ENCODE assay signal across 8 mouse cellular contexts in the genomic region with DNA sequence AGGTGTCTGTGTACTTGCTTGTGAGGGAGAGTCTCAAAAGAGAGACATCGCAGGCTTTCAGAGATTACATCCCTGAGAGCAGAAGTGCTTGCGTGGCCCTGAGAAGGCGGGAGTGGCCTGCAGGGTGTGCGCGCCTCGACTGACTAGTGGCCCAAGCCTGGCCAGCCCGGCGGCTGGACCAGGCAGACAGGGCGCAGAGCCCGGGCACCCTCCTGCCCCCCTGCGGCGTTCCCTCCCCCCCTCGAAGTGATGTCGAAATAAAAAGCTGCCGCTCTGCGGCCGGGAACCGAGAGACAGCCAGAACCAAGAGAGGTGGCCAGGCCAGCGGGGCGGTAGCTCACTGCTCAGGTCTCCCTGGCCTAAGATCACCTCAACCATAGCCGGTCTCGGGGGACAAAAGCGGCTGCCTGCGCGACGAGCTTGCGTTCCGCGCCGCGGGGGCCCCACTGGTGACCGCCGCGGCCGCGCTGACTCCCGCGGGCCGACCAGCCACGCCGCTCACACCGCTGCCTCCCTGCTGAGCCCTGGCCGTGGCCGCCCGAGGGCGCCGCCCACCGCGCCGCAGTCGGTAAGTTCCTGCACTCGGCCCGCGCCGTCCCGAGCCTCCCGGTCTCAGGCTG. TPM values are rescaled to one million over a fixed set of nuclear protein-coding genes. Genes with fewer than 3 reads are reported as not detected.
DNase-seq lines count a peak whose midpoint lies in the region; ATAC-seq and TF ChIP-seq lines count a peak whose summit lies in the region.

Gene Gata2 (plus strand): TSS at position 459 of the 620 bp plus-strand sequence.

- TF ChIP-seq POLR2A in MEL (IDR thresholded peaks at IDR 0.05; ENCODE audit: control insufficient read depth in 1 of 2, insufficient read depth in 1 of 2, low read depth in 1 of 2, low read length in 2 of 2, poor library complexity in 1 of 2) = 0 out of 4 replicates have a peak, but pooled peaks have one; percentile 16 to 36
- no peak for TF ChIP-seq POLR2A in bone marrow, adult 2 months (IDR thresholded peaks at IDR 0.05; ENCODE audit: borderline replicate concordance, control insufficient read depth, low read depth, low read length)

- DNase-seq in MEL (ENCODE audit: low read depth, low spot score) = peak; percentile 73
- DNase-seq in heart, adult 8-10 months (ENCODE audit: low spot score) = no peak
- no peak for DNase-seq in cerebellum, adult 18-20 months
- DNase-seq in left cerebral cortex, postnatal 4 days = no peak
- DNase-seq in right cerebral cortex, postnatal 14 days = no peak

- no peaks in the 10 kb centered on the region for H3K9me3 ChIP-seq in MEL (replicated peaks; ENCODE audit: insufficient read depth, low read length)
- H3K9me3 ChIP-seq in kidney, embryonic 16.5 days (ENCODE audit: low read length) = no peaks in the 10 kb centered on the region
- H3K9me3 ChIP-seq in megakaryocyte, embryonic 14.5 days = no peaks in the 10 kb centered on the region

- peak; percentile 20 for TF ChIP-seq RAD21 in MEL (IDR thresholded peaks at IDR 0.05; ENCODE audit: low read depth, low read length)

- TF ChIP-seq EP300 in MEL (IDR thresholded peaks at IDR 0.05; ENCODE audit: low read depth in 1 of 2, low read length in 2 of 2) = no peak

- no peaks in the 10 kb centered on the region for H3K27me3 ChIP-seq in MEL (ENCODE audit: control insufficient read depth in 1 of 2, insufficient read depth in 2 of 2, low read length in 2 of 2)
- H3K27me3 ChIP-seq in kidney, embryonic 16.5 days (ENCODE audit: insufficient read depth, low read length) = peaks cover 100% of the 10 kb centered on the region
- peaks cover 89% of the 10 kb centered on the region for H3K27me3 ChIP-seq in megakaryocyte, embryonic 14.5 days (replicated peaks)

- H3K27ac ChIP-seq in MEL (ENCODE audit: control insufficient read depth, low read depth, low read length) = peak within 1 kb of the TSS; percentile 70
- peak within 1 kb of the TSS; percentile 5; the same call in 1 of the 2 replicates for H3K27ac ChIP-seq in bone marrow, adult 2 months (ENCODE audit: control insufficient read depth, insufficient read depth, low read depth, low read length, poor library complexity)
- H3K27ac ChIP-seq in kidney, embryonic 16.5 days (ENCODE audit: low read length) = no peak within 1 kb of the TSS

- H3K4me2 ChIP-seq in kidney, embryonic 16.5 days (replicated peaks; ENCODE audit: low read depth, low read length) = peak within 1 kb of the TSS; percentile 79

- 2% methylated on average over 57 of the region's 57 CpGs for WGBS in bone marrow, adult 2 months
- 2% methylated on average over 55 of the region's 57 CpGs for WGBS in kidney, embryonic 16.5 days

- peak within 1 kb of the TSS; percentile 79 to 94 for H3K4me3 ChIP-seq in MEL (ENCODE audit: control insufficient read depth in 1 of 2, insufficient read depth in 1 of 2, low read depth in 2 of 2, low read length in 2 of 2)
- H3K4me3 ChIP-seq in bone marrow, adult 2 months (replicated peaks; ENCODE audit: control insufficient read depth, low read depth, low read length) = no peak within 1 kb of the TSS
- H3K4me3 ChIP-seq in kidney, embryonic 16.5 days (ENCODE audit: low read length) = peak within 1 kb of the TSS; percentile 44
- peak within 1 kb of the TSS; percentile 97 for H3K4me3 ChIP-seq in megakaryocyte, embryonic 14.5 days (replicated peaks)

- H3K4me1 ChIP-seq in MEL (ENCODE audit: control insufficient read depth in 1 of 2, insufficient read depth in 2 of 2, low read length in 2 of 2) = peaks cover 8 to 43% of the 10 kb centered on the region in 2 experiments
- no peaks in the 10 kb centered on the region for H3K4me1 ChIP-seq in bone marrow, adult 2 months (ENCODE audit: control insufficient read depth, insufficient read depth, low read length)
- peaks cover 39% of the 10 kb centered on the region for H3K4me1 ChIP-seq in kidney, embryonic 16.5 days (ENCODE audit: insufficient read depth, low read length)
- peaks cover 78% of the 10 kb centered on the region for H3K4me1 ChIP-seq in megakaryocyte, embryonic 14.5 days

- H3K79me2 ChIP-seq in MEL (ENCODE audit: control insufficient read depth, insufficient read depth, low read length, poor library complexity) = peaks cover 25% of the 10 kb centered on the region

- no peak for ATAC-seq in kidney, embryonic 16.5 days (ENCODE audit: low FRiP score, low TSS enrichment)

- peak within 1 kb of the TSS; percentile 92 for H3K9ac ChIP-seq in MEL (ENCODE audit: control insufficient read depth, low read depth, low read length, poor library complexity, severe bottlenecking)
- peak within 1 kb of the TSS; percentile 53 for H3K9ac ChIP-seq in kidney, embryonic 16.5 days (replicated peaks; ENCODE audit: low read length)

- H3K36me3 ChIP-seq in MEL (ENCODE audit: control insufficient read depth in 1 of 2, insufficient read depth in 2 of 2, low read length in 2 of 2) = peaks cover 0 to 21% of the 10 kb centered on the region in 2 experiments; a peak in 2 of 4 replicates
- no peaks in the 10 kb centered on the region for H3K36me3 ChIP-seq in kidney, embryonic 16.5 days (ENCODE audit: insufficient read depth, low read length)
- H3K36me3 ChIP-seq in megakaryocyte, embryonic 14.5 days (replicated peaks; ENCODE audit: low read length) = peaks cover 19% of the 10 kb centered on the region

- intact Hi-C loops in left cerebral cortex, postnatal 4 days (cut with DNase I) = loop anchor here (10.0 kb wide), 1 partner anchor 301 kb away; no protein-coding TSS in a partner anchor

- peak in 1 of 3 experiments; percentile 47; a peak in 3 of 6 replicates for TF ChIP-seq CTCF in MEL (IDR thresholded peaks at IDR 0.05 in 2 of 3, conservative IDR thresholded peaks at IDR 0.05 in 1 of 3; ENCODE audit: control insufficient read depth in 1 of 3, insufficient read depth in 1 of 3, low read depth in 2 of 3, low read length in 3 of 3, poor library complexity in 1 of 3, severe bottlenecking in 1 of 3)
- TF ChIP-seq CTCF in bone marrow, adult 2 months (IDR thresholded peaks at IDR 0.05; ENCODE audit: control insufficient read depth, insufficient read depth, low read length) = no peak

TF ChIP-seq in MEL, 35 proteins besides CTCF, POLR2A, EP300 and RAD21:
- TF ChIP-seq SMC3 (IDR thresholded peaks at IDR 0.05; ENCODE audit: low read depth, low read length) (0 out of 2 replicates have a peak, but pooled peaks have one; percentile 27), USF2 (IDR thresholded peaks at IDR 0.05; ENCODE audit: borderline replicate concordance in 1 of 2, insufficient read depth in 1 of 2, low read depth in 1 of 2, low read length in 2 of 2) (no peak), ZNF384 (IDR thresholded peaks at IDR 0.05; ENCODE audit: low read depth, low read length) (no peak), MXI1 (IDR thresholded peaks at IDR 0.05; ENCODE audit: low read depth, low read length) (peak; percentile 57; the same call in 1 of the 2 replicates), NRF1 (IDR thresholded peaks at IDR 0.05; ENCODE audit: insufficient read depth, low read depth, low read length, poor library complexity, severe bottlenecking) (no peak), MYC (IDR thresholded peaks at IDR 0.05; ENCODE audit: low read depth, low read length) (no peak), GATA1 (IDR thresholded peaks at IDR 0.05; ENCODE audit: low read depth, low read length) (no peak), MAZ (IDR thresholded peaks at IDR 0.05; ENCODE audit: low read depth, low read length) (no peak), ZKSCAN1 (IDR thresholded peaks at IDR 0.05; ENCODE audit: low read depth, low read length) (no peak), RCOR1 (IDR thresholded peaks at IDR 0.05; ENCODE audit: low read depth, low read length) (peak; percentile 11; the same call in 1 of the 2 replicates), ZC3H11A (IDR thresholded peaks at IDR 0.05; ENCODE audit: low read depth, low read length) (no peak; the same call in 1 of the 2 replicates), KAT2A (conservative IDR thresholded peaks at IDR 0.05; ENCODE audit: low read depth, low read length) (no peak), JUND (IDR thresholded peaks at IDR 0.05; ENCODE audit: low read depth, low read length) (no peak), CHD1 (IDR thresholded peaks at IDR 0.05; ENCODE audit: low read depth, low read length) (no peak), ZMIZ1 (IDR thresholded peaks at IDR 0.05; ENCODE audit: low read depth, low read length) (no peak), BHLHE40 (IDR thresholded peaks at IDR 0.05; ENCODE audit: borderline replicate concordance, low read depth, low read length) (no peak), NELFE (IDR thresholded peaks at IDR 0.05; ENCODE audit: low read depth, low read length) (peak; percentile 49), MYB (IDR thresholded peaks at IDR 0.05; ENCODE audit: low read depth, low read length) (no peak), CHD2 (IDR thresholded peaks at IDR 0.05; ENCODE audit: low read length) (no peak), MEF2A (IDR thresholded peaks at IDR 0.05; ENCODE audit: extremely low read depth, insufficient replicate concordance, low read depth, low read length, poor library complexity, severe bottlenecking) (no peak), HCFC1 (IDR thresholded peaks at IDR 0.05; ENCODE audit: low read depth, low read length) (no peak), GABPA (IDR thresholded peaks at IDR 0.05; ENCODE audit: low read depth, low read length) (no peak), MAX (IDR thresholded peaks at IDR 0.05; ENCODE audit: low read length) (no peak)
TF ChIP-seq in MEL: peak in this region for 4.

RNA-seq across cellular contexts. Expression of gene Gata2, which starts in this region (rescaled TPM):
- total RNA-seq in MEL (2012; rRNA removed) = 3.7 and 7.7 TPM in 2 replicates
- polyA plus RNA-seq in MEL (2012; ENCODE audit: insufficient read depth in 1 of 2, insufficient read length in 2 of 2, low read depth in 1 of 2, low replicate concordance in 2 of 2, missing spikeins in 1 of 2) = 10 to 100 TPM in 1 of 2 experiments, not detected in 1; 12.4 TPM
- polyA plus RNA-seq in bone marrow, adult 2 months (2011; ENCODE audit: insufficient read depth, insufficient read length, low replicate concordance, missing spikeins) = 8.3 and 10.4 TPM in 2 replicates
- total RNA-seq in heart, adult 8-10 months (2022) = 10 to 100 TPM; 13.5 to 20.0 (median 17.4) TPM
- 66.3 and 68.9 TPM in 2 replicates for polyA plus RNA-seq in kidney, embryonic 16.5 days (2015; fragmentation: Nextera tagmentation; extraction: Ambion mirVana)
- 160 and 266 TPM in 2 replicates for polyA plus RNA-seq in megakaryocyte, embryonic 14.5 days (2012; ENCODE audit: insufficient read depth, low replicate concordance)
- 1 to 10 TPM; 2.6 to 3.1 TPM for total RNA-seq in left cerebral cortex, postnatal 4 days (2021)
